Mouse (Mus musculus): ENCODE results near the gene Dolpp1. TPM values are rescaled to one million over a fixed set of nuclear protein-coding genes. Genes with fewer than 3 reads are reported as not detected.

The Dolpp1 gene
- polyA plus RNA-seq, 1 experiment from 2014 or later = 48.1 TPM

- H3K27ac ChIP-seq (ENCODE audit: low read depth, low read length) = no peak overlapping the region
- H3K9me3 ChIP-seq (replicated peaks; ENCODE audit: control insufficient read depth, low read length) = no peaks in the 10 kb centered on the region
- peaks cover 13% of the 10 kb centered on the region for H3K4me1 ChIP-seq (ENCODE audit: control insufficient read depth, insufficient read depth, low read length)
- H3K4me2 ChIP-seq (ENCODE audit: low read length) = no peak overlapping the region
- no peak for ATAC-seq
- no peaks in the 10 kb centered on the region for H3K27me3 ChIP-seq (replicated peaks; ENCODE audit: control insufficient read depth, insufficient read depth, low read length)
- peaks cover 95% of the 10 kb centered on the region for H3K36me3 ChIP-seq (ENCODE audit: control insufficient read depth, insufficient read depth, low read length)
- DNase-seq (ENCODE audit: low spot score) = no peak
- H3K4me3 ChIP-seq (ENCODE audit: low read depth, low read length) = no peak overlapping the region
- 85% methylated on average over 1 of the region's 1 CpGs for WGBS
- H3K9ac ChIP-seq (ENCODE audit: low read length) = no peak overlapping the region
Observed at GRCm38 (mm10) chr2:30401581-30401980, 9.5 kb downstream of the Dolpp1 start.

GRCm38 (mm10) chr2:30402351-30402826, 10.3 kb downstream of the Dolpp1 start:
- no peak overlapping the region for H3K27ac ChIP-seq (ENCODE audit: low read depth, low read length)
- H3K4me1 ChIP-seq (ENCODE audit: control insufficient read depth, insufficient read depth, low read length) = peaks cover 13% of the 10 kb centered on the region
- ATAC-seq (no peak), DNase-seq (ENCODE audit: low spot score) (no peak)
- no peak overlapping the region for H3K4me3 ChIP-seq (ENCODE audit: low read depth, low read length)
- H3K9me3 ChIP-seq (replicated peaks; ENCODE audit: control insufficient read depth, low read length) = no peaks in the 10 kb centered on the region
- H3K4me2 ChIP-seq (ENCODE audit: low read length) = no peak overlapping the region
- WGBS = 89% methylated on average over 9 of the region's 9 CpGs
- peaks cover 93% of the 10 kb centered on the region for H3K36me3 ChIP-seq (ENCODE audit: control insufficient read depth, insufficient read depth, low read length)
- no peak overlapping the region for H3K9ac ChIP-seq (ENCODE audit: low read length)
- no peaks in the 10 kb centered on the region for H3K27me3 ChIP-seq (replicated peaks; ENCODE audit: control insufficient read depth, insufficient read depth, low read length)

- Histone ChIP-seq H3K36me3 (ENCODE audit: control insufficient read depth, insufficient read depth, low read length) (peaks cover 93% of the 10 kb centered on the region), H3K4me1 (ENCODE audit: control insufficient read depth, insufficient read depth, low read length) (peaks cover 13% of the 10 kb centered on the region)
- 70% methylated on average over 2 of the region's 2 CpGs for WGBS
Observed at GRCm38 (mm10) chr2:30402843-30403242, 10.8 kb downstream of the Dolpp1 start.

GRCm38 (mm10) chr2:30403870-30404269, 11.8 kb downstream of the Dolpp1 start:
- no peaks in the 10 kb centered on the region for H3K9me3 ChIP-seq (replicated peaks; ENCODE audit: control insufficient read depth, low read length)
- ATAC-seq (no peak), DNase-seq (ENCODE audit: low spot score) (no peak)
- H3K27me3 ChIP-seq (replicated peaks; ENCODE audit: control insufficient read depth, insufficient read depth, low read length) = no peaks in the 10 kb centered on the region
- H3K4me1 ChIP-seq (ENCODE audit: control insufficient read depth, insufficient read depth, low read length) = peaks cover 13% of the 10 kb centered on the region
- 89% methylated on average over 1 of the region's 1 CpGs for whole genome bisulfite sequencing
- no peak overlapping the region for H3K4me3 ChIP-seq (ENCODE audit: low read depth, low read length)
- no peak overlapping the region for H3K9ac ChIP-seq (ENCODE audit: low read length)
- H3K36me3 ChIP-seq (ENCODE audit: control insufficient read depth, insufficient read depth, low read length) = peaks cover 94% of the 10 kb centered on the region
- H3K27ac ChIP-seq (ENCODE audit: low read depth, low read length) = no peak overlapping the region
- no peak overlapping the region for H3K4me2 ChIP-seq (ENCODE audit: low read length)

More at GRCm38 (mm10) chr2:30402843-30403242, 10.8 kb downstream of the Dolpp1 start:
- Histone ChIP-seq H3K9me3 (replicated peaks; ENCODE audit: control insufficient read depth, low read length) (no peaks in the 10 kb centered on the region), H3K4me2 (ENCODE audit: low read length) (no peak overlapping the region), H3K27ac (ENCODE audit: low read depth, low read length) (no peak overlapping the region), H3K4me3 (ENCODE audit: low read depth, low read length) (no peak overlapping the region), H3K9ac (ENCODE audit: low read length) (no peak overlapping the region), H3K27me3 (replicated peaks; ENCODE audit: control insufficient read depth, insufficient read depth, low read length) (no peaks in the 10 kb centered on the region)
- DNase-seq (ENCODE audit: low spot score) (no peak), ATAC-seq (no peak)

- no peak overlapping the region for H3K4me2 ChIP-seq (ENCODE audit: low read length)
- H3K27me3 ChIP-seq (replicated peaks; ENCODE audit: control insufficient read depth, insufficient read depth, low read length) = no peaks in the 10 kb centered on the region
- 81% methylated on average over 2 of the region's 2 CpGs for WGBS
- ATAC-seq = no peak
- H3K9me3 ChIP-seq (replicated peaks; ENCODE audit: control insufficient read depth, low read length) = no peaks in the 10 kb centered on the region
- DNase-seq (ENCODE audit: low spot score) = no peak
- H3K9ac ChIP-seq (ENCODE audit: low read length) = no peak overlapping the region
- H3K27ac ChIP-seq (ENCODE audit: low read depth, low read length) = no peak overlapping the region
- no peak overlapping the region for H3K4me3 ChIP-seq (ENCODE audit: low read depth, low read length)
- H3K4me1 ChIP-seq (ENCODE audit: control insufficient read depth, insufficient read depth, low read length) = no peaks in the 10 kb centered on the region
- H3K36me3 ChIP-seq (ENCODE audit: control insufficient read depth, insufficient read depth, low read length) = peaks cover 84% of the 10 kb centered on the region
Observed at GRCm38 (mm10) chr2:30407221-30407620, 15.2 kb downstream of the Dolpp1 start.

GRCm38 (mm10) chr2:30407778-30408177, 15.7 kb downstream of the Dolpp1 start:
- no peak overlapping the region for H3K27ac ChIP-seq (ENCODE audit: low read depth, low read length)
- no peaks in the 10 kb centered on the region for H3K9me3 ChIP-seq (replicated peaks; ENCODE audit: control insufficient read depth, low read length)
- H3K27me3 ChIP-seq (replicated peaks; ENCODE audit: control insufficient read depth, insufficient read depth, low read length) = no peaks in the 10 kb centered on the region
- ATAC-seq (no peak), DNase-seq (ENCODE audit: low spot score) (no peak)
- H3K4me3 ChIP-seq (ENCODE audit: low read depth, low read length) = no peak overlapping the region
- no peaks in the 10 kb centered on the region for H3K4me1 ChIP-seq (ENCODE audit: control insufficient read depth, insufficient read depth, low read length)
- peaks cover 78% of the 10 kb centered on the region for H3K36me3 ChIP-seq (ENCODE audit: control insufficient read depth, insufficient read depth, low read length)
- H3K9ac ChIP-seq (ENCODE audit: low read length) = no peak overlapping the region
- 98% methylated on average over 10 of the region's 10 CpGs for WGBS
- no peak overlapping the region for H3K4me2 ChIP-seq (ENCODE audit: low read length)

- ATAC-seq = no peak
- H3K36me3 ChIP-seq (ENCODE audit: control insufficient read depth, insufficient read depth, low read length) = peaks cover 70% of the 10 kb centered on the region
Observed at GRCm38 (mm10) chr2:30408452-30409100, 16.5 kb downstream of the Dolpp1 start.

GRCm38 (mm10) chr2:30409454-30410176, 17.6 kb downstream of the Dolpp1 start:
- no peaks in the 10 kb centered on the region for H3K9me3 ChIP-seq (replicated peaks; ENCODE audit: control insufficient read depth, low read length)
- H3K27me3 ChIP-seq (replicated peaks; ENCODE audit: control insufficient read depth, insufficient read depth, low read length) = no peaks in the 10 kb centered on the region
- ATAC-seq (no peak), DNase-seq (ENCODE audit: low spot score) (no peak)
- peaks cover 62% of the 10 kb centered on the region for H3K36me3 ChIP-seq (ENCODE audit: control insufficient read depth, insufficient read depth, low read length)
- WGBS = 89% methylated on average over 5 of the region's 5 CpGs
- H3K27ac ChIP-seq (ENCODE audit: low read depth, low read length) = no peak overlapping the region
- peaks cover 2% of the 10 kb centered on the region; the same call in 1 of the 2 replicates for H3K4me1 ChIP-seq (ENCODE audit: control insufficient read depth, insufficient read depth, low read length)
- no peak overlapping the region for H3K9ac ChIP-seq (ENCODE audit: low read length)
- H3K4me3 ChIP-seq (ENCODE audit: low read depth, low read length) = no peak overlapping the region
- H3K4me2 ChIP-seq (ENCODE audit: low read length) = no peak overlapping the region

More at GRCm38 (mm10) chr2:30408452-30409100, 16.5 kb downstream of the Dolpp1 start:
- H3K27me3 ChIP-seq (replicated peaks; ENCODE audit: control insufficient read depth, insufficient read depth, low read length) = no peaks in the 10 kb centered on the region
- WGBS = 88% methylated on average over 8 of the region's 8 CpGs
- no peak overlapping the region for H3K4me3 ChIP-seq (ENCODE audit: low read depth, low read length)
- no peaks in the 10 kb centered on the region for H3K9me3 ChIP-seq (replicated peaks; ENCODE audit: control insufficient read depth, low read length)
- no peaks in the 10 kb centered on the region for H3K4me1 ChIP-seq (ENCODE audit: control insufficient read depth, insufficient read depth, low read length)
- no peak overlapping the region for H3K27ac ChIP-seq (ENCODE audit: low read depth, low read length)
- DNase-seq (ENCODE audit: low spot score) = no peak
- no peak overlapping the region for H3K9ac ChIP-seq (ENCODE audit: low read length)
- H3K4me2 ChIP-seq (ENCODE audit: low read length) = no peak overlapping the region

Measured in forebrain, embryonic 14.5 days (tissue).